Mouse (Mus musculus) retina, postnatal 7 days (tissue): ENCODE data around the gene Cpne7.
"Not testable (repeated sequence)": the region's sequence is repeated elsewhere in the genome, so short reads cannot be mapped to it uniquely, and the experiment has no call there.

Experiments
- DNase-seq: peaks from one replicate; pipeline ENCODE4 v3.0.0-alpha.2; 2012; ENCODE audit warnings: low read depth, low spot score

Gene Cpne7

GRCm38 (mm10) chr8:123117127-123117731 lies at the start of gene Cpne7:
Gene Cpne7 (plus strand): TSS chr8:123117374.
- no peak for DNase-seq

DNA sequence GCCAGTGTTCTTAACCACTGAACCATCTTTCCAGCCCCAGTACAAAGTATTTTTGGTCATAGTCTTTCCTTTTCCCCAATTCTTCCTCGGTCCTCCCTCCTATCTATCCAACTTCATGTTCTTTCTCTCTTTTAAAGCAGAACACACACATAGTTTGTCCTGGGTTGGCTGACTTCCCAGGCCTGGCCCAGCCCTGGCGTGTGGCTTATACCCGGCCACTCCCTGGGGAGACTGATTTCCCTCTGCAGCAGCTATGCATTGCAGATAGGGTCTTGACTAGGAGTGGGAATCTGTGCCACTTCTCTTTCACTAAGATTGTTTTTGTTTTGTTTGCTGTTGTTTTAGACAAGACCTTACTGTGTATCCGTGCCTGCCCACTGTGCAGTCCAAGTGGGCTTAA lies 46.0 kb upstream of the Cpne7 start:
- DNase-seq, result no peak

- DNase-seq, result no peak
Observed at GRCm38 (mm10) chr8:123077213-123077612, 40.0 kb upstream of the Cpne7 start.

DNA sequence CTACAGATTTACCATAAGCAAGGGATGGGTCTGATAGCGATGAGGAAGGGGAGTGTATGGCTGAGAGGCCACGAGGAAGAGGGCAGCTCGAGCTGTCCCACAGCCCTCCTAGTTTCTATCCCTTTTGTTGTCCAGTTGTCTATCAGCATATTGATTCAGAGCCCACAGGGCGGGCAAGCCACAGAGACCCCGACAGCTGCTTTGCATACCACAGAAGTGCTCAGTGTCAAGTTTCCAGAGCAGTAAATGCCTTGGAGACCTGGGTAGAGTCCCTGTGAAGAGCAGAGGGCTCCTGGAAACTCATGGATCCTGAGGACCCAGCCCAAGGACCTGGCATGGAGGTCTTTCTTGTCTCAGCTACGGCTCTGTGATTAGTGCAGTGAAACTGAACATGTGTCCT lies 34.2 kb upstream of the Cpne7 start:
- DNase-seq, result no peak

DNA sequence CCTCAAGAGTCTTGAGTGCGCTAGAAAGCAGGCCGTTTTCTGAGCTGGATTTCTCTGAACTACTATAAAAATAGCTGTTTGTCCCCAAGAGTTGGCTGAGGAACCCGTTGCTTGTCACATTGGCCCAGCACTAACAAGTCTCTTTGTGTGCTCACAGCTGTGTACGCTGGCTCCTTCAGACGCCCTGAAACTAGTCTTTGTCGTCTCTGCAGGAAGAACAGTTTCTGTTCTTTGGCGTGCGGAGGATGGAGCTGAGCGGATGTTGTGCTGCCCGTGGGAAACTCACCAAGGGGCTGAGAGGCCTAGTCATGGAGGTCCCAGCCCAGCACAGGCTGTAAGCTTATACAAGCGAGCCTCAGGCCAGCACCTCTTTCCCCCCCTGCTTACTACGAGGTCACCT lies 33.6 kb upstream of the Cpne7 start:
- no peak for DNase-seq

DNA sequence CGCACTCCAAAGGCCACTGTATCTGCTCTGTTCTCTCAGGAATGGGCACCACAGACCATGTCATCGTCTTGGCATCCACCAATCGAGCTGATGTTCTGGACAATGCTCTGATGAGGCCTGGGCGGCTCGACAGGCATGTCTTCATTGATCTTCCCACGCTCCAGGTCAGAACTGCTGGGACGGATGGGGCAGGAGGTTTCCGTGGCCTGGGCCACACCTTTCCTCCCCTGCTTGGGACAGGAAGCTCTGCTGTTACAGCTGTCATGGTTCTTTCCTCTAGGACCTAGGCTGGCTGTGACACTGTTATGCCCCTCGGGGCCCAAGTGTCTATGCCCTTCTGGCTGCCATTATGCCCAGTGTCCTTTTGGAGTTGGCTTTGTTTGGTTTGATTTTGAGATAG lies 29.9 kb upstream of the Cpne7 start:
- DNase-seq, result no peak

DNA sequence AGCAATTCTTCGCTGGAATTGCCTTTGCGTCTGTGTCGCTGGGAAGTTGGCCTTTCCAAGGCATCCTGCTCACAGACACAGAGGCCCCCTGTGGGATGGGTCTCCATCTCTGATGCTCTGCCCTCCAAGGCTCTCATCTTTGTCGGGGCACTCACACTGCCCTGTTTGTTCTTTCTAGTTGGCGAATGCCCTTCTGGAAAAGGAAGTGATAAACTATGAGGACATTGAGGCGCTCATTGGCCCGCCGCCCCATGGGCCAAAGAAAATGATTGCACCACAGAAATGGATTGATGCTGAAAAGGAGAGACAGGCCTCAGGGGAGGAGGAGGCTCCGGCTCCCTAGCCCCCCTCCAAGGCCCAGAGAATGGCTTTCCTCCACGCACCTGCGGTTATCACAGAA lies 20.0 kb upstream of the Cpne7 start:
- DNase-seq, result no peak

DNA sequence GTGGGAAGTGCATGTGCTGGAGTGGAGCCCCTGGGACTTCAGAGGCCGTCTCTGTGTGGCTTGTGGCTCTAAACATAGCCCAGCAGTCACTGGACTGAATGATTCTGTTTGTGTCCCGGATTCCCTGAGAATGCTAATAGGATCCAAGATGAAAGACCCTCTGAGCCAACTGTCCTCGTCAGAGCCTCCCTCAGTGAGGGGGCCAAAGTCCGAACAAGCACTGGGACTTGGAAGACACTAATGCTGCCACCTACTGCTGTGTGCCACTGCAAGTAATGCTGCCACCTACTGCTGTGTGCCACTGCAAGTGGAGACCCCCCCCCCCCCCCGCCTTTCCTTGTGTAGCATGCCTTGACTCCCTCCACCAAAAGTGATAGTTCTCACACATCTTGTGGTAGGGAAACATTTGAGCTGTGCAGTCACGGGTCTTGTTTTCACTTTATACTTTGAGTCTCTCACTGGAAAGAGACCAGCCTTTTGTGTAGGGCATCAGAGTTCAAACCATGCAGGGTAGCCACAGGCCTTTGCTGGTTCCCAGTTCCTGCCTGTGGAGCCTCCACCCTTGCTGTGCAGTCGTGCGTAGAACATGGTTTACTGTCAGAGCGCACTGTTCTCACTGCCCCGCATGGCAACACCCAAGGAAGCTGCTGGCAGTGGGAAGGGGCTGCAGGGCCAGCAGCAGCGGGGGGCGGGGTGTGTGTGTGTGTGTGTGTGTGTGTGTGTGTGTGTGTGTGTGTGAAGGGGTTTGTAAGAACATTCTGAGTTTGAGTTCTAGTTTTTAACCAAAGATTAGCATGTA lies 19.2 kb upstream of the Cpne7 start:
- DNase-seq, result no peak

DNA sequence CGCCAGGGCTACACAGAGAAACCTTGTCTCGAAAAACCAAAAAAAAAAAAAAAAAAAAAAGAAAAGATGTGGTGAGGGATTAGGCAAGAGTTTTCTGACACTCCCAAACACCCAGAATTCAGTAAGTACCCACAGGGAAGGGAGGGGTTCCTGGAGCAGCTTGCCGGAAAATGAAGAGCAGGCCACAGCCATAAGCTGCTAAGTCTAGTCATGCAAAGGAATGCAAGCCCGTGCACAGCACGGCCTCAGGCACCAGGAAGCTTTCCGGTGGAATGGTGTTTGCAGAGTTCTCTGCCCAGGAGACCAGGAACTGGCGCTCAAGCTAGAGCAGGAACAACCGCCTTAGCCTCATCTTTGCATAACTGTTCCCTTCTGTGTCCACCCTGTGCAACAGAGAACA lies 16.9 kb upstream of the Cpne7 start:
- DNase-seq, result no peak

DNA sequence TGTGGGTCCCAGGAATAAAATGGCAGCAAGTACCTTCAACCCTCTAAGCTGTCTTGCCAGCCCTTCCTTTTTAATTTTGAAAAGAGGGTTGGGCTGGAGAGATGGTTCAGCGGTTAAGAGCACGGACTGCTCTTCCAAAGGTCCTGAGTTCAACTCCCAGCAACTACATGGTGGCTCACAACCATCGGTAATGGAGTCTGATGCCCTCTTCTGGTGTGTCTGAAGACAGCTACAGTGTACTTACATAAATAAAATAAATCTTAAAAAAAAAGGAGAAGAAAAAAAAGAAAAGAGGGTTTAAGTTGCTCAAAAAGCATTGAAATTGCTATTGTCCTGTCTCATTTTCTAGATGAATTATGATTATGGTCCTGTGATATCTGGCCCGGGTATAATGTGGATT lies 15.9 kb upstream of the Cpne7 start:
- no peak for DNase-seq

GRCm38 (mm10) chr8:123101735-123102685 lies 15.2 kb upstream of the Cpne7 start, which contains the start of gene Rpl13:
Gene Rpl13 (plus strand): TSS chr8:123102350.
- peak; percentile 88 for DNase-seq

- not testable (repeated sequence) for DNase-seq
Observed at GRCm38 (mm10) chr8:123102855-123103254, 14.3 kb upstream of the Cpne7 start.

- DNase-seq, result no peak
Observed at GRCm38 (mm10) chr8:123103285-123103684, 13.9 kb upstream of the Cpne7 start.

GRCm38 (mm10) chr8:123104046-123104767 lies 13.0 kb upstream of the Cpne7 start:
- no peak for DNase-seq

DNA sequence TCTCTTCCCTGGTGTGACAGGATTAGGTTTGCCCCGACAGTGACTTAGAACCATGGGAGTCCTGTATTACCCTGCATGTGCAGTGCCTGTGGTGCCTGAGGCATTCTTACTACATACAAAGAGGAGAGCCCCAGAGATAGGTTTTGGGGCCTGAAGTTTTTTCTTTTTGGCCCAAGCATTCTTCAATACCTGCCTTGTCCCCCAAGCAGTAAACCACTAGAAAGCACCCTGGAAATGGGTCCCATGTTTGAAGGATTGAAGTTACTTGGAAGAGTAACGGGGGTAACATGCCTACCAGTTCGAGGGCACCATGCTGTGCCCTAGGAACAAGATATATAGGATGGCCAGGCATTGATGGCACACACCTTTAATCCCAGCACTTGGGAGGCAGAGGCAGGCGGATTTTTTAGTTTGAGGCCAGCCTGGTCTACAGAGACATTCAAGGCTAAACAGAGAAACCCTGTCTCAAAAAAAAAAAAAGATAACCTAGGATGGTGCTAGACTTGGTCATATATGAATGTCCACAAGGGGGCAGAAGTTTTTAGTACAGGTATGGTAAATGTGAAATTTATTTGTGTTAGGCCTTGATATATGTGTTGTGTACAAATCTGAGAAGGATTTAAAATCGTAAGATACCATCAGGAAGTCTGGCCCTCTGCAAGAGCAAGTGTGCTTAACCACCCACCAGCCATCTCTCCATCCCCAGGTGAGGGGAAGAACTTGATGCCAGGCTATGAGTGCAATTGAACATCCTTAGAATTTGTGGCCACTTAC lies 11.4 kb upstream of the Cpne7 start:
- DNase-seq, result no peak

GRCm38 (mm10) chr8:123106531-123106930 lies 10.6 kb upstream of the Cpne7 start:
- DNase-seq, result no peak

GRCm38 (mm10) chr8:123108010-123108409 lies 9.2 kb upstream of the Cpne7 start:
- DNase-seq, result no peak

DNA sequence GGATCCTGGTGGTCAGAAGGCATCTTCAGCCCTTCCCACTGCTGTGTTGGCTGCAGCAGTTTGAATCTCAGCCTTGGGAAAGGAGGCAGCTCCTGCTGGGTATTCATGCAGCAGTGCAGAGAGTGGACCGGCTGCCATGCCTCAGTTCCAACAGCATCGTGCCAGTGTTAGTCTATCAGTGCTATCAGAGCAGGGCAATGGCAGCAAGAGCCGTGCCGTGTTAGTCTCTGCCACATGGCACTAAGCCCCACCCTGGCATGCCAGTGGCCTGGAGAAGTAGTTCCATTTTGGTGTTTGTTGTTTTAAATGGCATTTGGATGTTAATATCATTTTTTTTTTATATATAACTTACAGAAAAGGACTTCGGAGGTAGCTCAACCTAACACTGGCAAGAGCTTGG lies 8.2 kb upstream of the Cpne7 start:
- DNase-seq, result no peak

- peak; percentile 43 for DNase-seq
Observed at GRCm38 (mm10) chr8:123110649-123111048, 6.5 kb upstream of the Cpne7 start.

DNA sequence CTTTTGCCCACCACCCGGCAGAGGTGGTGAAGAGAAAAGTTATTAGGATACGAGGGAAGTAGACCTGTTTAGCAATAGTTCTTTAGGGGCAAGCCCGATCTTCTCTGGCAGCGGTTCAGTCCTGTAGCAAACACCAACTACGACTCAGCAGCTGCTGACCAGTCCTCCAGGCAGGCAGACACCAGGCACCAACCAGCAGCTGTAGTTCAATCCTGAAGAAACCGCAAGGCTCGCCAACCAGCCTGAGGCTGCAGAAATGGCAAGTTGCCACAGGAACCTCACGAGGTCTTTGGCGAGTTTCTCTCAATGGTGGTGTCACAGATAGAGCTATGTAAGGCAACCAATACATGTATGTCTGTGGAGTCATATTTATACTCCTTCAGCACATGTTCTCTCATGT lies 4.3 kb upstream of the Cpne7 start:
- no peak for DNase-seq
